Mouse (Mus musculus) spleen, postnatal 14 days (tissue): ENCODE data around the gene Cox6b2.

ENCODE experiments used
- DNase-seq, 2 experiments: peaks; one replicate each; pipeline ENCODE4 v3.0.0; 2021 to 2022; ENCODE audit warnings: low spot score in 2 of 2

The Cox6b2 gene

DNA sequence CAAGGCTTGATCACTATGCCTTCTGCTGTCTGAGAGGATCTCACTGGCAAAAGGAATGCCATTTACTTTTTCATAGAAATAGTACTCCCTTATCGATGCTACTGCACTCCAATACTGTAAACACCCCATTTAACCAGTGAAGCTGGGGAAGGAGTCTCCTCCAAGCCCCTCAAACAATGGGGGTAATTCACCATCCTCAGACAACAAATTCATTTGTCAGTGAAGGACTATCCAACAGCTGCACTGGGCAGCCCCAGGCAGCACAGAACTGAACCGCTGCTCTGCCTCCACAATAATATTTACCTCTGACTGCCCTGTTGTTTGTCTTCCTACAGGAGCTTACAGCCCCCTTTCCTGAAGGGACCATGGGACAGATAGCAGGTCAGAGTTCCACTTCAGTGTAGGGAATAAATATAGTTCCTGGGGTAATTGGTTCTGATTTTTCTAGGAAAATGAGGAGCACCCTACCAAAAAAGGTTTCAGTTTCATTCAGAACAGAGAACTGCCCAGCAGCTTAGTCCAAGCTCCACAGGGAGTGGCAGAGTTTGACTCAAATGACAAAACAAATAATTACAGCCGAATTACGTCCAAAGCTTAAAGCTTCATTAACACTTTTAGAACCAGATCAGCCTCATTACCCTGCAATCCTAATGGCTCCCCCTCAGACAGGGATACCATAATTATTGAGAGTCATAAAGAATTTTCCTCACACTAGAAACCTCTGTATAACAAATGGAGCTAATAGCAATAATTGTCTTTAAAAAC, 12.2 kb upstream of the Cox6b2 start:
- DNase-seq = no peak

DNA sequence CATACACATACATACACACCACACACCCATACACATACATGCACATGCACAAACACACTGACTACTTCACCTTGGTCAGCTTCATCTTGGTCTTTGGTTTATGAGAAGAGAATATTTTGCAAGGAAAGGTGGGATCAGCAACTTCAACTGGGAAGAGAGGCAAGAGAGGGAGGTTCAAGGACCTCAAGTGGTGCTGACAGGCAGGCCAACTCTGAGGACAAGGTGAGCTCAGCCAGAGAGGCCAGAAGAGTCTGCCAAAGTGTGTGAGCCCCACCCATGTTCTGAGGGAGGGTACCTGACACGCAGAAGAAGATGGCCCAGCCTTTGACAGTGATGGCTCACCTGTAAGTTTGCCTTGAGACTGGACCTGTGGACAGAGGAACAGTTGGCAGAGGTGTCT, 6.8 kb upstream of the Cox6b2 start:
- no peak for DNase-seq

DNA sequence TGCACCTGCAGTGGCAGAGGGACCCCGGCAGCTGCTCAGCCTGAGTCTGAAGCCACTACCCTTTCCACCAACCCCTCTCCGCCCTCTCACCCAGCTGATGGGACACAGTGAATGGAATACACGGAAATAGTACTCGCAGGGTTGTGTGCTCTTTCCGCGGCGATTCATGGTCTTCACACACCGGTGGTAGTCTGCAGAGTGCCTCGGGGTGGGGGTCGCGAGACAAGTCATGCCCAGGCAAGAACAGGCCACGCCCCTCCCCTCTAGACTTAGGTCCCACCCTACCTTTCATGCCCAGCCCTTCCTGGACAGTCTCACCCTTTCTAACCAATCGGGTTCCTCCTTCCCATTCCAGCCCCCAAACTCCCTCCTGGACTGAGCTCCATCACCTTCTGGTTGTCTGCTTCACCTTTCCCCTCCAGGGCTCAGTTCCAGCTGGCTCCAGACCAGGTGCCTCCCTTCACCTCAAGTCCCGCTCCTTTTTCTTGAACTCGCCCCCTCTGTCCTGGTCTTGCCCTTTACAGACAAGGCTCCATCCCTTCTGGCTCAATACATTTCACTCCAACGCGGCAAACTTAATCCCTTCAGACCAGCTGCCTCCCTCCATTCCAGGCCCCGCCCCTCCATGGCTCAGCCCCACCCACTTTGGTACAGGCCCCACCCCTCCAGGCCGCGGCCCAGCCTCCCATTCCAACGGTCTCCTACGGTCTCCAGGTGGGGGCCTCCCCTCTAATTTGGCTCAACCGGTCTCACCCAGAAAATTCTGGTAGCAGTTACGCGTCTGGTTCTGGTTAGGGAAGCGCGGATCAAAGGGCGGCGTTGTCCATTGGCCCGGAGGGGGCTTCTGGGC, 698 bp downstream of the Cox6b2 start:
- peak; percentile 59 to 68 for DNase-seq

DNA sequence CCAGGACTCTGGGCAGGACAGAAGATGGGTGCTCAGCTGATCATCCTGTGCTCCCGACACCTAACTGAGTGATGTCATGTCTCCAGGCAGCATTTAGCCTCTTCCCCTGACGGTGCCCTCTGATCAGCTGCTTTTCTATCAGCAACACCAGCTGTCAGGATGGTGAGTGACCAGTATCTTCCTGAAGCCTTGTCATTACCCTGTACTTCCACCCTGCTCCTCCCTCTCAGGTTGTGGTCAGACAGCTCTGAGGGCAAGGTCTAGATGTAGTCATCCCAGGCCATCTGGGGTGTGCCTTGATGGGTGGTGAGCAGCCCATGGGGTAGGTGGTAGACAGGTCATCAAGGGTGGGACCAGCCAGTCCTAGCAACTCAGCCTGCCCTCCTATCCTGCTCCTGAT, 3.7 kb downstream of the Cox6b2 start:
- DNase-seq = no peak

DNA sequence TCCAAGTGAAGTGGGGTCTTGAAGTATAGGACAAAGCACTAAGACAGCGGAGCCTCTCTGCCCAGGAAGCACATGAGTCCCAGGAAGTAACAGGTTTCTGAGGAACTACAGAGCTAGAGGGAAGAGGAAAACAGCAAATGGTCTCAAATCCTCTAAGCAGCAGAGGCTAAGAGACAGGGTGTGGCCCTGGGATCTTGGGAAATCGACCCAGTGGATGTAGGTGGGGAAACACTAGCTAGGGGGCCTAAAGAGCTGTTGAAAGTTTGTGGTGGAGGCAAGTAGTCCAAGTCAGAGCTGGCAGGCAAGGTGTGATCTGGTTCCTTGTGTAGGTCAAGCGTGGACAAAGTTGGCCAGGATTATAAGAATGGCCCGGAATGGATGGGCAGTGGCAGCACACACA, 4.6 kb downstream of the Cox6b2 start:
- no peak for DNase-seq

DNA sequence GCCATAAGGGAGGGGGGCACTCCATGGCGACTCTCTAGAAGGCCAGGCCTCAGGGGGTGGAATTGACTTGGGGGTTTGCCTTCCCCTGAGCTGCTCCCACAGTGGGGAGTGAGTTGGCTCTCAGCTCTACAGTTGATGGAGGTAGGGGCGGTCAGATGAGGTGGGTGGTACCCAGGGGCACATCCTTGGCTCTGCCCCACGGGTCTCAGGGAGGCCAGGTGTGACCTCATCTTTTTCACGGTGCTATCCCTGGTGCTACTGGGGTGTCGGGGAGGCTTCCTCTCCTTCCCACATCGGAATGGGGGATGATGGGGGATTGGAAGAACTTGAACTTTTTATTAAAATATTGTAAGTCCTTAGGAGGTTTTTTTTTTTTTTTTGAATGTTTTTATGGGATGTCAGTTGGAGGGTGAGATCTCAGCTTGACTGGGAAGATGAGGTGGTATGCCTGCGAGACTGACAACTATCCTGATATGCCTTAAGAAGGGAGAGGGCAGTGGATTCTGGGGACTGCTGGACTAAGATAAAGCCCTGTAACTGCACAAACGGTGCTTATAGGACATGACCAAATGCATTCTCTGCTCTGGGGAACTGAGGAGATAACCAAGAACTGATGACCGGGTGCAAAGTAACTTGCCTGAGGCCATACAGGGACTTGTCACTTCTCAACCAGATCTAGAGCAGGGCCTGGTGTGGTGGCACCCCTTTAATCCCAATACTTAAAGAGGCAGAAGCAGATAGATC, 5.6 kb downstream of the Cox6b2 start:
- DNase-seq = no peak

DNA sequence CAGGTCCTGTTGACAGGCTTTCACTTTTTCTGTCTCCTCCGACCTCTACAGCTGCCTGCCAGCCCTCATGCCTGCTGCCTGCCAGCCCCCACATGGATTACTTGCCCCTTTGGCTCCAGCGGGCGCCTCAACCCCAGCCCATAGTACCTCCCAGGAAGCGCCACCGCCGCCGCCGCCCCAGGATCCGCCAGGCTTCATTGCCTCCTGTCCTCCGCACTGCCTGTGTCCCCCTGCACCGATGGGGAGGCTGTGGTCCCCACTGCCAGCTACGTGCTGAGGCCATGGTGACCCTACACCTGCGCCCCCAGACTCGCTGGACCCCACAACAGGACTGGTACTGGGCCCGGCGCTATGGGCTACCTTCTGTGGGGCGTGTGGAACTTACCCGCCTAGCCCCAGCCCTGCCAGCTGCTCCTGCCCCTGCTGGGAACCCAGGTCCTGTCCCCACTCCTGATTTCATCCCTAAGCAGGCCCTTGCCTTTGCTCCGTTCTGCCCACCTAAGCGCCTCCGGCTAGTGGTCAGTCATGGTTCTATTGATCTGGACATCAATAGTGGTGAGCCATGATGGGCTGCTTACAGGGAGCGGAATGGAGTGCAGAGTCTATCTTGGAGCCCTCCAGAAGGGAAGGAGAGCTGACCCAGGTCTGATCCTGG, 6.4 kb downstream of the Cox6b2 start:
- no peak for DNase-seq

DNA sequence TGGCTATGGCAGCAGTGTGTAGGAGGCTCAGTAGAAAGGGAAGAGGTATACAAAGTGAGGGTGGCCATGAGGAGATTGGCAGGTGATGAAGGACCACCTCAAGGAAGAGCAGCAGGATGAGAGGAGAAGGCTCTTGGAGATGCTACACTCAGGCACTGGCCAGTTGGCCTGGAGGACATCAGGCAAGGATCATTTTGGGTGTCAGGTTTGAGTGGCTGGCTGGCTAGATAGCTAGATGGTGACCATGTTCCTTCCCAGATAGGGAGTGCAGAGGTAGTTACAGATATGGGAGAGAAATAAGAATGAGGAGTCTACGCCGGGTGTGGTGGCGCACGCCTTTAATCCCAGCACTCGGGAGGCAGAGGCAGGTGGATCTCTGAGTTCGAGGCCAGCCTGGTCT, 8.0 kb downstream of the Cox6b2 start:
- DNase-seq = no peak

DNA sequence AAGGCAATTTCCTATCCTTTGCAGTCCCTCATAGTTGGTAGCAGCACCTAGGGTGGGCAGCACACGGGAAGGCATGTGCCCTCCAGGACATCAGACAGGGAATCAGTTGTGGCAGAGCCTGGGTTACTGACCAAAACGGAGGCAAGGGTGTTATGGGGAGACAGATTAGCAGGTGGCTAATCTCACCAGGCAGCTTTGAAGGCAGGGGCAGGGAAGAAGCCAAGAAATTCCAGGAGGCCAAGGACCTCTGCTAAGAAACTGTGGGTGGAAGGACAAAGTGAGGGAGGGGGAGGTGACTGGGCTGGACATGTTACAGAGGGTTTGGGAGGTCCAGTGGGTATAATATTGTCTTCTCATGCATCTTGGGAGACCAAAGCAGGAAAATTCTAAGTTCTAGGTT, 9.5 kb downstream of the Cox6b2 start:
- no peak for DNase-seq

DNA sequence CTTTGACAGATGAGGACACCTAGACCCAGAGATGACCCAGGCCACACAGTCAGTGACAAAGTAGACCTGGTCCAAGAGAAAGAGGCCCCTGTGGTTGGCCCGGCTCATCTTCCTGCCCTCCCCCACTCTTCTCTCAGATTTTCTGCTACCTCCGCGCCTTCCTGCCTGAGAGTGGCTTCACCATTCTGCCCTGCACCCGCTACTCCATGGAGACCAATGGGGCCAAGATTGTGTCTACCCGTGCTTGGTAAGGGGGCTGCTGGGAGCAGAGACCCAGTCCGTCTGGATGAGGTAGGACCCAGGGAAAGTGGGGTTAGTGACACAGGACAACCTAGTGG, 10.4 kb downstream of the Cox6b2 start:
- no peak for DNase-seq

DNA sequence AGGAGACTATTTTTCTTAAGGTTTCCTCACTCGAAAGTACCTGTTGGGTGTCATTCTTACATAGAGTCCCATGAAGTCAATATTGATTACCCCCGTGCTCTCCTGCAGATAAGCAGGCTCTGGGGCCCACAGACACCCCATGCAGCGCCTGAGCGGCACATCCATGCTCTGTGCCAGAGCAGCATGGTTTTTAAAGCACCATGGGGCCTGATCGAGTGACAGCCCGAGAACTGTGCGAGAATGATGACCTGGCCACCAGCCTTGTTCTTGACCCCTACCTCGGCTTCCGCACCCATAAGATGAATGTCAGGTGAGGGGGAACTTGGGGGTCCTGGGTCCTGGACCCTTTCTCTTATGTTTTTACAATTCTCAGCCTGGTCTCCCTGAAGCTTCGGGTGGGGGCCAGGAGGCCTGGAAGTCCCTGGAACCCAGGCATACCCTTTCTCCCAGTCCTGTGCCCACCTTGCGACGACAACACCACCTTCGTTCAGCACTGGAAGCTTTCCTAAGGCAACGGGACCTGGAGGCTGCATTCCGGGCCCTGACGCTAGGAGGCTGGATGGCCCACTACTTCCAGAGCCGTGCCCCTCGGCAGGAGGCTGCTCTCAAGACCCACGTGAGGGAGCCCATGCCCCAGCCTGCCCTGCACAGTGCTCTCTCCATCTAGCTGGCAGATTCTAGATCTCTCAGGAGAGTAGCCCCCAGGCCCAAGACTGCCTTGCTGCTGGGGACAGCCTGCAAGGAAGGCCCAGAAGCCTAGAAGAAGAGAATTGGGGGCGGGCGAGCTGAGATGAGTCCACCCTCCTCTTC, 11.0 kb downstream of the Cox6b2 start:
- DNase-seq = no peak

DNA sequence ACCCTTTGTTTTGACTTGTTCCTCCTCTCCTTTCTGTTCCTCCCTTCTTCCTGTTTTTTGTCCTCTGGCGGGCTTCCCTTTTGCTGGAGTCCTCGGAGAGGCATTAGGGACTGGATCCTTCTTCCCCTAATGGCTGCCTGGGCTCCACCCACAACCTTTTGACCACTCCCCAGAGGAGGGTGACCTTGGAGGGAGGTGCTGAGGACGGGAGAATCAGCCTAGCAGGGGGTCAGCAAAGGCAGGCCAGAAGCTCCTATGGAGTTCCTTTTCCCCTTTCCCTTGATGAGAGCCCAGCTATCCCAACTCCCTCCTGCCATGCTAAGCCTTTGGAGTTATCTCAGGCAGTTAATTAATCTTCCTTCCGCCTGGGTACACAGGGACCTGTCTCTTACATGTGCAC, 11.7 kb downstream of the Cox6b2 start:
- DNase-seq = peak in 1 of 2 experiments; percentile 53

DNA sequence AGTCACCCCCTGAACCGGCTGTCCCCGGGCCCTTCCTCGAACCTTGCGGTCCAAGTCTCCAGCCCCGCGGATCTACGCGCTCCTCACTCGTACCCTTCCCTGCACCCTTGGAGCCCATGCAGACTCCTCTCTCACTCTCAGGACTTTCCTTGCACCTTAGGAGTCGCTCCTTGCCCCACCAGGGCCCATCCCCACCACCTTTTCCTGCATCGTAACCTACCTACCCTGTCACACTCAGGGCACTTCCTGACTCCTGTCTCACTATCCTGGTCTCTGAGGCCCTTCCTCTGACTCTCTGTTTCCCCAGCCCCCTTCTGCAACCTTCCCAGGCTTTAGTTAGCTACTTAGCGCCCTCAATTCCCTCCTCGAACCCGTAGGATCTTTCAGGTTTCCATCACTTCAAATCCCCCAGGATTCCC, 12.6 kb downstream of the Cox6b2 start:
- DNase-seq = no peak

DNA sequence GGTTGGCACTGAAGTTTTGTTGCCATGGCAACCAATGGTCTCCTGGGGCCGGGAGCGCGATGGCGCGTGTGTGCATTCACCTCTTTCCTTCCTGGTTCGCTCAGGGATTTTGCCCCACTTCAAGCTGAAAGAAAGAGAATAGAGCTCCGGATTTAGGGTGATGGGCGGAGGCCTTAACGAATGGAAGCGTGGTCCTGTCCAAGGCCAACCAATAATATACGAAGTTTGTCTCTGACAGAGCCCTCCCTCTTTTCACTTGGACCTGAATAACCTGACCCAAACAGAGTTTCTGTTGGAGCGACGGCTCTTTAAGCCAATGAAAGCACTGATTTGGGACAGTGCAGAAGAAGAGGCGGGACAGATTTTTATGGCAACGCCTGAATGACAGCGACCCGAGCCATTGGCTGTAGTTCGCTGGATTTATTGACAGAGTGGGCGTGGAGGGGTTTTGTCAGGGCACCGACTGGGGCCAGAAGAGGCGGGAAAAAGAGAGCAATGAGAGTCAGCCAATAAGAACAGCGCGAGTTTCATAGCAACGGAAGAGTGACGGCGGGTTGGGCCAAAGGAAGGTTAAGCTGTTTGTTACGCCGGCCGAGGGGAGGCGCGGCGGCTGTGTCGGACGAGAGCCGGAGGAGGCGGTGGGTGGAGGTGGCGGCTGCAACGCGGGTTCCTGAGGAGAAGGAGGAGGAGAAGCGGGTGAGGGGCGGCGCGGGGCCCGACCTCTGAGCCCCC, 13.2 kb downstream of the Cox6b2 start, which contains the start of gene Kmt5c:
TSS of gene Kmt5c (plus strand) at position 572 of the 732 bp plus-strand sequence.
- peak; percentile 84 to 88 for DNase-seq

DNA sequence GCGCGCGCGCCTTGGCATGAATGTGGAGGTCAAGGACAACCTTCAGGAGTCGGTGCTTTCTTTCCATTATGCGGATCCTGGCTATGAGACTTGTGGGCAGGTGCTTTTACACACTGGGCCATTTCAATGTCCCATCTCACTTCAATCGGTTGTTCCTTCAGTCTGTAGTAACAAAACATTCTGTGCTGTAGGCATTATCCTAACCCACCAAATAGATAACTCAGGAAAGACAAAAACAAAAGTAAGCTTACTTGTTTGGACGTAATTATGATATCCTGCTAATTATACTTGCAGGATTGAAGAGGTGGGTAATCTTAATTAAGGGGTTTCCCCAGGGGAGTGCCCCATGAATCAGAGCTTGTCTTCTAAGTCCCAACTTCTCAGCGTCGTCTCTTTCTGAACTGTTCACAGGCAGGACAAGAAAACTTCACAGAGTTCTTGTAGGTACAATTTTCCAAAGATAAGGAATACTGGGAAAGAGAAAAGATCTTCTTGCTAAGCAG, 13.8 kb downstream of the Cox6b2 start:
- DNase-seq = no peak

DNA sequence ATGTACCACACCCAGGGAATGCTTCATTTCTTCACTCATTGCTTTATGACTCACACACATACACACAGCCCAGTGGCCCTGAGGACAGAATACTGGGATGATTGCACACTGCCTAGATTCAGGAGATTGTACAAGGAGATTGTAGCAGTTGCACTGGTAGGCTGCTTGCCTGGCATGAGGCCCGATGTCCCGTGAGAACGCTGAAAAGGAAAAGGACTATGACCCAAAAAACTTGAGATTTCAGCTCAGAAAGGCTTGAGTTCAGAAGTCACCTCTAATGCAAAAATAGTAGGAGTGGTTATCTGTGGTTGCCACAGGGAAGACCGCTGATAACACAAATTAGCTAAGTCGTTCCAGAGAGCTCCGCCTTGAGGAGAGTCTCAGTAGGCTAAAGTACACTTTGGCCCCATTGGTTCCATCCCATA, 19.9 kb downstream of the Cox6b2 start:
- no peak for DNase-seq

DNA sequence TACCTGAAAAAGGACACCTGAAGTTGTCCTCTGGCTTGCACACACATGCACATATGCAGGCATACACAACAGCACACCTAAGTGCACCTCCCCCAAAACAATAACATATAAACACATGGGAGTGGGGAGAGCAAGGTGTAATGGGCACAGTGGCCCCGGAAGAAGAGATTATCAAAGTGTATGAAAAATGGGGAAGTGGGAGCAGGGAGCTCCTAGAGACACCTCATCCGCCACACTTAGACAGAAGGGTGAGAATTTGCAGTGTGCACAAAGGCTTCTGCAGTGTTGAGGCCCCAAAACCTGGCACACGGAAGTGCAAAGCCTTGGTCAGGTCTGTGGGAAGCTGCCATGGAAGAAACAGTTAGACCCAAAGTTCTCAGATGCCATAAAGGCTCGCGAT, 21.8 kb downstream of the Cox6b2 start:
- no peak for DNase-seq

DNA sequence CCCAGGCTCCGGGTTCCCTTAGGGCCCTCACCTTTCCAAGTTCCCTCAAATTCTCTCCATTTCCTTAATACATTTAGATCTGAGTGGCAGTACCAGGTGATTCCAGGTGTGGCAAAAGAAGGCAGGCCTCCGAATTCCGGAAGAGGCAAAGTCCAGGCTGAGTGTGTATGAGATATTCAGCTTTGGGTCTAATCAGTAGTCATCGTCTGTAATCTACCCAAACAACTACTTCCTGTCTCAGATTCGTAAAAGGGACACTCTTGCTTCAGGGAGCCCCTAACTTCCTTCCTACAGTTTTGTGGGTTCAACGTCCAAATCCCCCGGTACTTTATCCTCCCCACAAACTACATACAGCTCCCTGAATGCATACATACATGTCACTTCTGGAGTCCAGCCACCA, 27.7 kb downstream of the Cox6b2 start, which contains the start of gene Tmem150b:
TSS of gene Tmem150b (minus strand) at position 81 of the 400 bp plus-strand sequence.
- no peak for DNase-seq

DNA sequence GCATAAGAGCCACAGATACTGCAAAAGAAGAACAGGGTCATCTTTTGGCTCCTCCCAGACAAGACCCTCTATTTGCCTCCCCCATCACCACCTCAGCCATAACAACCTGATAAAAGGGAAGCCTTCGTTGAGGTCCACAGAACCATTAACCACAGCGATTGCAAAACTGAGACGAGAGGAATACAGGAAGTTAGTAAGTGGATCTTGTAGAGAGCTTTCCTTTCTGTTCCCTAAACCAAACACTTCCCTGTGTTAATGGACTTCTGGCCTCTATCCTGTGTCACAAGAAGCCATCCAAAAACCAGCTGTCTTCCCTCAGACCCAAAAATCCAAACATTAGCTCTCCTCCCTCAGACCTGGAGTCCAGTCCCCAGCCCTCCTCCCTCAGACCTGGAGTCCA, 28.5 kb downstream of the Cox6b2 start:
- no peak for DNase-seq

DNA sequence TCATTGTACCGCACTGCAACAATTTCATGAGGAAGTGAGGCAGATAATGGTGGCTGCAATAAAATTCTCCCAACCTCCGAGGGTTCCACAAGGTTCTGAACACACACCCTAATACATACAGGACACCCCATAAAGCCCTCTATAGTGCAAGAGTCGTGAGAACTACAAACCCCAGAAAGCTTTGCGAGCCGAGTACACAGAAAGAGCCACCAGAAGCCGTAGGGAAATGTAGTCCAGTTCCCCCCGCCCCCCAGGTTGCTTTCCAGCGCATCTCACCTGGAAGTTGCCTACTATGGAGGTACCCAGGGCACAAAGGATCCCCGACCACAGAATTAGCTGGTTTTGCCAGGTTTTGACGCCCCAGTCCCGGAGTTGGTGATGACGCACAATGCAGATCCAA, 29.4 kb downstream of the Cox6b2 start:
- no peak for DNase-seq
